Mouse (Mus musculus) thymus, adult 2 months (tissue): Measurements from ENCODE around the gene Tmem266.

Experiments used
- CTCF ChIP-seq: fragments of 200-500 bp; IDR thresholded peaks from 2 replicates; pipeline ENCODE4 v1.5.1; 2012; ENCODE audit warnings: mild to moderate bottlenecking, control low read depth, low read length, moderate library complexity, borderline replicate concordance; ENCODE audit not compliant: control insufficient read depth, poor library complexity, insufficient read depth; ENCODE audit errors: extremely low read depth
- POLR2A ChIP-seq: fragments of 200-500 bp; IDR thresholded peaks from 2 replicates; pipeline ENCODE4 v1.6.1; 2012; ENCODE audit warnings: mild to moderate bottlenecking, low read length, control low read depth, moderate library complexity; ENCODE audit not compliant: control insufficient read depth, poor library complexity, insufficient read depth; ENCODE audit errors: extremely low read depth

GRCm38 (mm10) chr9:55387862-55388505, 61.3 kb downstream of the Tmem266 start:
- TF ChIP-seq POLR2A (no peak), CTCF (no peak)
